Comparison of ENCODE assay signal across 9 mouse cellular contexts in genomic region chr10:128807018-128807417, GRCm38 (mm10). TPM values are rescaled to one million over a fixed set of nuclear protein-coding genes. Genes with fewer than 3 reads are reported as not detected.
A peak's percentile ranks its signal among the peaks of the same experiment; 100 is the strongest.
DNase-seq lines count a peak whose midpoint lies in the region; ATAC-seq lines count a peak whose summit lies in the region.
"Had no signal": no experiment of that assay in that cellular context is flagged by ENCODE, and none has a peak within 500 bp of the region (broad histone marks: within the 10 kb centered on the region; RNA-seq: fewer than 3 reads in every experiment).

No protein-coding gene starts in this region.

- no peaks in the 10 kb centered on the region for H3K9me3 ChIP-seq in kidney, embryonic 15.5 days (replicated peaks)
- H3K9me3 ChIP-seq in embryonic facial prominence, embryonic 13.5 days: no peaks in the 10 kb centered on the region
- no peaks in the 10 kb centered on the region for H3K9me3 ChIP-seq in intestine, embryonic 16.5 days (ENCODE audit: control insufficient read depth, low read length)
- H3K9me3 ChIP-seq in neural tube, embryonic 12.5 days: no peaks in the 10 kb centered on the region

- H3K27ac ChIP-seq in kidney, embryonic 15.5 days: no peak overlapping the region
- no peak overlapping the region for H3K27ac ChIP-seq in embryonic facial prominence, embryonic 13.5 days
- no peak overlapping the region for H3K27ac ChIP-seq in intestine, embryonic 16.5 days (ENCODE audit: low read length)
- no peak overlapping the region for H3K27ac ChIP-seq in neural tube, embryonic 12.5 days

- intact Hi-C loops in left cerebral cortex, postnatal 14 days (cut with DNase I): no loop called here

- H3K36me3 ChIP-seq in kidney, embryonic 15.5 days: peaks cover 34% of the 10 kb centered on the region
- peaks cover 34% of the 10 kb centered on the region for H3K36me3 ChIP-seq in embryonic facial prominence, embryonic 13.5 days
- H3K36me3 ChIP-seq in intestine, embryonic 16.5 days (ENCODE audit: control insufficient read depth, insufficient read depth, low read length): no peaks in the 10 kb centered on the region
- H3K36me3 ChIP-seq in neural tube, embryonic 12.5 days: peaks cover 20% of the 10 kb centered on the region

- H3K27me3 ChIP-seq in kidney, embryonic 15.5 days: no peaks in the 10 kb centered on the region
- no peaks in the 10 kb centered on the region for H3K27me3 ChIP-seq in embryonic facial prominence, embryonic 13.5 days
- no peaks in the 10 kb centered on the region for H3K27me3 ChIP-seq in intestine, embryonic 16.5 days (replicated peaks; ENCODE audit: control insufficient read depth, insufficient read depth, low read length)
- no peaks in the 10 kb centered on the region for H3K27me3 ChIP-seq in neural tube, embryonic 12.5 days (replicated peaks)
- H3K27me3 ChIP-seq: Patski had no signal

- H3K4me2 ChIP-seq in kidney, embryonic 15.5 days: peak overlapping the region; percentile 81
- peak overlapping the region; percentile 85 for H3K4me2 ChIP-seq in embryonic facial prominence, embryonic 13.5 days
- H3K4me2 ChIP-seq in intestine, embryonic 16.5 days (ENCODE audit: low read depth, low read length): peak overlapping the region; percentile 59
- peak overlapping the region; percentile 78 for H3K4me2 ChIP-seq in neural tube, embryonic 12.5 days (replicated peaks)

- peak overlapping the region; percentile 74 for H3K4me3 ChIP-seq in kidney, embryonic 15.5 days (replicated peaks)
- peak overlapping the region; percentile 82 for H3K4me3 ChIP-seq in embryonic facial prominence, embryonic 13.5 days
- H3K4me3 ChIP-seq in intestine, embryonic 16.5 days (ENCODE audit: low read length): peak overlapping the region; percentile 71
- H3K4me3 ChIP-seq in neural tube, embryonic 12.5 days: peak overlapping the region; percentile 13

- no peak for ATAC-seq in kidney, embryonic 15.5 days (replicated peaks; ENCODE audit: low FRiP score)
- ATAC-seq in embryonic facial prominence, embryonic 13.5 days (ENCODE audit: insufficient number of reproducible peaks, insufficient read depth, low FRiP score, low TSS enrichment, low read depth): no peak
- ATAC-seq in intestine, embryonic 16.5 days: no peak
- ATAC-seq in neural tube, embryonic 12.5 days (ENCODE audit: low FRiP score, low read depth): no peak
- ATAC-seq: Patski had no signal

- WGBS in kidney, embryonic 15.5 days: 89% methylated on average over 8 of the region's 8 CpGs
- 88% methylated on average over 8 of the region's 8 CpGs for WGBS in embryonic facial prominence, embryonic 13.5 days
- WGBS in intestine, embryonic 16.5 days: 86% methylated on average over 8 of the region's 8 CpGs
- WGBS in neural tube, embryonic 12.5 days: 91% methylated on average over 8 of the region's 8 CpGs

- peaks cover 57% of the 10 kb centered on the region for H3K4me1 ChIP-seq in kidney, embryonic 15.5 days
- H3K4me1 ChIP-seq in embryonic facial prominence, embryonic 13.5 days: peaks cover 53% of the 10 kb centered on the region
- peaks cover 36% of the 10 kb centered on the region for H3K4me1 ChIP-seq in intestine, embryonic 16.5 days (ENCODE audit: control insufficient read depth, insufficient read depth, low read length)
- peaks cover 53% of the 10 kb centered on the region for H3K4me1 ChIP-seq in neural tube, embryonic 12.5 days

- H3K9ac ChIP-seq in kidney, embryonic 15.5 days: peak overlapping the region; percentile 57
- H3K9ac ChIP-seq in embryonic facial prominence, embryonic 13.5 days: peak overlapping the region; percentile 96
- peak overlapping the region; percentile 92; the same call in 1 of the 2 replicates for H3K9ac ChIP-seq in intestine, embryonic 16.5 days (ENCODE audit: low read depth, low read length)
- H3K9ac ChIP-seq in neural tube, embryonic 12.5 days: peak overlapping the region; percentile 78; the same call in 1 of the 2 replicates

- no peak for DNase-seq in kidney, adult 11 months
- DNase-seq in left cerebral cortex, postnatal 14 days (ENCODE audit: low spot score in 2 of 2): no peak
- no peak for DNase-seq in adrenal gland, postnatal 25 days
- no peak for DNase-seq in Muller cell, postnatal 12 days (ENCODE audit: inconsistent ontology term)

RNA-seq across cellular contexts. Expression of gene Tmem198b, which starts 2.8 kb away (rescaled TPM):
- 16.7 and 20.6 TPM in 2 replicates for polyA plus RNA-seq in kidney, embryonic 15.5 days (2015; fragmentation: Nextera tagmentation; extraction: Ambion mirVana)
- 25.5 and 26.0 TPM in 2 replicates for polyA plus RNA-seq in embryonic facial prominence, embryonic 13.5 days (2015; fragmentation: Nextera tagmentation; extraction: Ambion mirVana)
- 11.6 and 13.4 TPM in 2 replicates for polyA plus RNA-seq in intestine, embryonic 16.5 days (2015; fragmentation: Nextera tagmentation; extraction: Ambion mirVana)
- 18.7 and 19.7 TPM in 2 replicates for polyA plus RNA-seq in neural tube, embryonic 12.5 days (2016; fragmentation: Nextera tagmentation; extraction: Ambion mirVana)
- total RNA-seq in left cerebral cortex, postnatal 14 days (2021): 10 to 100 TPM; 10.4 to 11.6 TPM
- 8.8 and 13.8 TPM in 2 replicates for total RNA-seq in adrenal gland, postnatal 25 days (2021)

RNA-seq across cellular contexts. Expression of gene Dnajc14, which starts 3.2 kb away (rescaled TPM):
- polyA plus RNA-seq in kidney, embryonic 15.5 days (2015; fragmentation: Nextera tagmentation; extraction: Ambion mirVana): 54.0 and 56.0 TPM in 2 replicates
- polyA plus RNA-seq in embryonic facial prominence, embryonic 13.5 days (2015; fragmentation: Nextera tagmentation; extraction: Ambion mirVana): 58.8 and 60.4 TPM in 2 replicates
- polyA plus RNA-seq in intestine, embryonic 16.5 days (2015; fragmentation: Nextera tagmentation; extraction: Ambion mirVana): 45.5 and 45.8 TPM in 2 replicates
- 60.2 and 63.3 TPM in 2 replicates for polyA plus RNA-seq in neural tube, embryonic 12.5 days (2016; fragmentation: Nextera tagmentation; extraction: Ambion mirVana)
- 10 to 100 TPM; 68.1 to 68.6 TPM for total RNA-seq in left cerebral cortex, postnatal 14 days (2021)
- 57.1 and 79.6 TPM in 2 replicates for total RNA-seq in adrenal gland, postnatal 25 days (2021)

RNA-seq across cellular contexts. Expression of gene Sarnp, which starts 10.1 kb away (rescaled TPM):
- 208 and 213 TPM in 2 replicates for polyA plus RNA-seq in kidney, embryonic 15.5 days (2015; fragmentation: Nextera tagmentation; extraction: Ambion mirVana)
- 252 and 265 TPM in 2 replicates for polyA plus RNA-seq in embryonic facial prominence, embryonic 13.5 days (2015; fragmentation: Nextera tagmentation; extraction: Ambion mirVana)
- polyA plus RNA-seq in intestine, embryonic 16.5 days (2015; fragmentation: Nextera tagmentation; extraction: Ambion mirVana): 154 and 172 TPM in 2 replicates
- polyA plus RNA-seq in neural tube, embryonic 12.5 days (2016; fragmentation: Nextera tagmentation; extraction: Ambion mirVana): 198 and 235 TPM in 2 replicates
- 10 to 100 TPM; 38.9 to 41.7 TPM for total RNA-seq in left cerebral cortex, postnatal 14 days (2021)
- total RNA-seq in adrenal gland, postnatal 25 days (2021): 54.6 and 63.2 TPM in 2 replicates

RNA-seq across cellular contexts. Expression of gene Ormdl2, which starts 14.4 kb away (rescaled TPM):
- 80.9 and 83.4 TPM in 2 replicates for polyA plus RNA-seq in kidney, embryonic 15.5 days (2015; fragmentation: Nextera tagmentation; extraction: Ambion mirVana)
- polyA plus RNA-seq in embryonic facial prominence, embryonic 13.5 days (2015; fragmentation: Nextera tagmentation; extraction: Ambion mirVana): 35.2 and 41.2 TPM in 2 replicates
- polyA plus RNA-seq in intestine, embryonic 16.5 days (2015; fragmentation: Nextera tagmentation; extraction: Ambion mirVana): 126 and 132 TPM in 2 replicates
- polyA plus RNA-seq in neural tube, embryonic 12.5 days (2016; fragmentation: Nextera tagmentation; extraction: Ambion mirVana): 31.2 and 37.2 TPM in 2 replicates
- 1 to 10 TPM; 5.6 to 7.2 TPM for total RNA-seq in left cerebral cortex, postnatal 14 days (2021)
- total RNA-seq in adrenal gland, postnatal 25 days (2021): 48.5 and 49.1 TPM in 2 replicates

RNA-seq across cellular contexts. Expression of gene Mmp19, which starts 16.3 kb away (rescaled TPM):
- 0.73 and 1.6 TPM in 2 replicates for polyA plus RNA-seq in kidney, embryonic 15.5 days (2015; fragmentation: Nextera tagmentation; extraction: Ambion mirVana)
- 0.80 and 1.0 TPM in 2 replicates for polyA plus RNA-seq in embryonic facial prominence, embryonic 13.5 days (2015; fragmentation: Nextera tagmentation; extraction: Ambion mirVana)
- polyA plus RNA-seq in intestine, embryonic 16.5 days (2015; fragmentation: Nextera tagmentation; extraction: Ambion mirVana): 0.66 and 0.81 TPM in 2 replicates
- 0.28 and 0.54 TPM in 2 replicates for polyA plus RNA-seq in neural tube, embryonic 12.5 days (2016; fragmentation: Nextera tagmentation; extraction: Ambion mirVana)
- under 1 TPM; 0.77 to 0.80 TPM for total RNA-seq in left cerebral cortex, postnatal 14 days (2021)
- total RNA-seq in adrenal gland, postnatal 25 days (2021): 38.6 and 46.9 TPM in 2 replicates

Comparison
In these comparisons a context has a peak if more than half of its experiments do, and no peak if none do; other contexts are left out.
1. H3K4me3 ChIP-seq: peak in every context shown above with its lines; median percentile 82 in embryonic facial prominence, embryonic 13.5 days; 74 in kidney, embryonic 15.5 days; 71 in intestine, embryonic 16.5 days; 13 in neural tube, embryonic 12.5 days.